Mouse (Mus musculus) heart, embryonic 16.5 days (tissue): Measurements from ENCODE around the gene Vmn2r74. TPM values are rescaled to one million over a fixed set of nuclear protein-coding genes. Genes with fewer than 3 reads are reported as not detected.

Experiments
- ATAC-seq: fragments of 200-750 bp; cut with Nextera tagmentation; replicated peaks from 2 replicates; pipeline ENCODE4 v1.8.0; 2017; ENCODE audit warnings: moderate number of reproducible peaks; ENCODE audit not compliant: insufficient read depth, low FRiP score; ENCODE audit errors: extremely low read depth
- H3K27ac ChIP-seq: fragments of 300-500 bp; sonication (generic); 2 replicates; pipeline ENCODE4 v1.5.1; 2014; ENCODE audit warnings: mild to moderate bottlenecking, low read length, control low read depth, moderate library complexity
- H3K27me3 ChIP-seq: fragments of 300-500 bp; sonication (generic); 2 replicates; pipeline ENCODE4 v1.6.1; 2014; ENCODE audit warnings: low read length, mixed read lengths; ENCODE audit not compliant: control insufficient read depth, insufficient read depth
- H3K36me3 ChIP-seq: fragments of 300-500 bp; sonication (generic); 2 replicates; pipeline ENCODE4 v1.6.1; 2014; ENCODE audit not compliant: control insufficient read depth, insufficient read depth
- H3K4me1 ChIP-seq: fragments of 300-500 bp; sonication (generic); 2 replicates; pipeline ENCODE4 v1.6.1; 2014; ENCODE audit warnings: low read length, mixed read lengths; ENCODE audit not compliant: control insufficient read depth, insufficient read depth
- H3K4me2 ChIP-seq: fragments of 300-500 bp; sonication (generic); 2 replicates; pipeline ENCODE4 v1.6.1; 2014; ENCODE audit warnings: low read depth, mild to moderate bottlenecking, control low read depth, low read length
- H3K4me3 ChIP-seq: fragments of 300-500 bp; sonication (generic); 2 replicates; pipeline ENCODE4 v1.5.1; 2014; ENCODE audit warnings: mild to moderate bottlenecking, control low read depth, low read length
- H3K9ac ChIP-seq: fragments of 300-500 bp; sonication (generic); 2 replicates; pipeline ENCODE4 v1.6.1; 2014; ENCODE audit warnings: low read length, control low read depth
- H3K9me3 ChIP-seq: fragments of 300-500 bp; sonication (generic); replicated peaks from 2 replicates; pipeline ENCODE4 v1.6.1; 2016; ENCODE audit warnings: low read length; ENCODE audit not compliant: control insufficient read depth
- WGBS: fragments of 180-500 bp; shearing (Covaris S2); extraction: QIAGEN DNeasy Blood & Tissue Kit; methylation state at CpG from one replicate; pipeline ENCODE4 v1.1.7; 2014; 5-methylcytosine and 5-hydroxymethylcytosine counted together
- polyA plus RNA-seq: library from polyadenylated mRNA; unstranded; fragments of >200 nt; fragmentation: Nextera tagmentation; extraction: Ambion mirVana; gene quantifications from 2 replicates; pipeline ENCODE4 v1.2.1, GENCODE M21; 2015

Gene Vmn2r74
- not detected in 2 replicates for polyA plus RNA-seq

DNA sequence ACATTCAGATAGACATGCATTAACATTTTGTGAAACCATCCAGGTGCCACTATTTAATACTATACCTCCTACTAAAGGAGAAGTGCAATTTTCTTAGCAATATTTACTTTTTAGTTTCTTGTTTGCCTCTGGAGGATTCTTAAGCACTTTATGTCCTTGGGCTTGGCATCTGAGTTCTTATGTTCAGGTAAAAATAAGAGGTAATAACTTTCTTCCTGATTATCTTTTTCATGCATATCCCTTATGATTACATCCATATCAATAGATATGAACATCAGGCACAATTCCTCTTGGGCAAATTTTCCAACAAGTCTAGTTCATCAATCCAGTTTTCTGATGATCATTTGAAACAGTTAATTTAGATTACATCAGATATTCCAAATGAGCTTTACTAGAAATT, at the start of gene Vmn2r74:
Gene Vmn2r74 (minus strand): TSS at position 101 of the 400 bp plus-strand sequence.
- Histone ChIP-seq H3K4me3 (no peak within 1 kb of the TSS), H3K4me1 (no peaks in the 10 kb centered on the region), H3K4me2 (no peak within 1 kb of the TSS), H3K27ac (no peak within 1 kb of the TSS), H3K9ac (no peak within 1 kb of the TSS), H3K36me3 (no peaks in the 10 kb centered on the region), H3K9me3 (peaks cover 3% of the 10 kb centered on the region; the same call in 1 of the 2 replicates), H3K27me3 (no peaks in the 10 kb centered on the region)
- ATAC-seq: no peak

DNA sequence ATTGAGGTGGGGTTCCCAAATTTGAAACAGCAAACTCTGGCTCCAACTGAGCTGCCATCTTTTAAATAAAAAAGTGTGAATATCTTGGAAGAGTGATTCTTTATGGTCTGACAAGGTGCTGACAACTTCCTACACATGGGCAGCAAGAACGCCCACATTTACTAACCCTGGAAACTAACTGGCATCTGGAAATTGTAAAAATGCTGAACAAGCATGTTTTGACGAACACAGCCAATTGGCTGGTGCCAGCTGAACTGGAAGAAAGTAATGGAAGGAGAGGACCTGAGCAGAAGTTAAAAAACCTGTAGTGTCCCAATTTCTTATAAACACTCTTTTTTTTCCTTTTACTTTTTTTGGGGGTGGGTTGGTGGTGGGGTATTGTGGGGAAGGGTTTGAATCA, 46.1 kb upstream of the Vmn2r74 start:
- Histone ChIP-seq H3K27ac (no peak overlapping the region), H3K9me3 (peaks cover 15% of the 10 kb centered on the region), H3K4me2 (no peak overlapping the region), H3K27me3 (no peaks in the 10 kb centered on the region), H3K4me3 (no peak overlapping the region), H3K36me3 (no peaks in the 10 kb centered on the region), H3K9ac (no peak overlapping the region), H3K4me1 (no peaks in the 10 kb centered on the region)
- no peak for ATAC-seq
- 79% methylated on average over 2 of the region's 2 CpGs for WGBS

Other genes with a start within 250 kb of the Vmn2r74 start
- gene Vmn2r72, start 206.5 kb downstream of the Vmn2r74 start, polyA plus RNA-seq: not detected in 2 replicates
- not detected in 2 replicates for gene Vmn2r73, start 85.4 kb downstream of the Vmn2r74 start, polyA plus RNA-seq
- not detected in 2 replicates for gene Vmn2r75, start 210.1 kb upstream of the Vmn2r74 start, polyA plus RNA-seq